Mouse (Mus musculus) forebrain, embryonic 15.5 days (tissue): ENCODE data around the gene Dpysl5. TPM values are rescaled to one million over a fixed set of nuclear protein-coding genes. Genes with fewer than 3 reads are reported as not detected.

ENCODE experiments used
- ATAC-seq: fragments of 200-750 bp; cut with Nextera tagmentation; replicated peaks from 2 replicates; pipeline ENCODE4 v1.8.0; 2017; ENCODE audit warnings: mild to moderate bottlenecking, moderate TSS enrichment, moderate library complexity
- H3K27ac ChIP-seq: fragments of 300-500 bp; sonication (generic); replicated peaks from 2 replicates; pipeline ENCODE4 v1.5.1; 2015; ENCODE audit warnings: mild to moderate bottlenecking, inconsistent platforms
- H3K27me3 ChIP-seq: fragments of 300-500 bp; sonication (generic); 2 replicates; pipeline ENCODE4 v1.6.1; 2015; ENCODE audit warnings: inconsistent platforms
- H3K36me3 ChIP-seq: fragments of 300-500 bp; sonication (generic); 2 replicates; pipeline ENCODE4 v1.6.1; 2015; ENCODE audit warnings: mild to moderate bottlenecking, inconsistent platforms
- H3K4me1 ChIP-seq: fragments of 300-500 bp; sonication (generic); 2 replicates; pipeline ENCODE4 v1.6.1; 2015; ENCODE audit warnings: inconsistent platforms
- H3K4me2 ChIP-seq: fragments of 300-500 bp; sonication (generic); replicated peaks from 2 replicates; pipeline ENCODE4 v1.6.1; 2015; ENCODE audit warnings: mild to moderate bottlenecking, inconsistent platforms
- H3K4me3 ChIP-seq: fragments of 300-500 bp; sonication (generic); 2 replicates; pipeline ENCODE4 v1.5.1; 2015; ENCODE audit warnings: mild to moderate bottlenecking, inconsistent platforms
- H3K9ac ChIP-seq: fragments of 300-500 bp; sonication (generic); replicated peaks from 2 replicates; pipeline ENCODE4 v1.6.1; 2015; ENCODE audit warnings: mild to moderate bottlenecking, inconsistent platforms
- H3K9me3 ChIP-seq: fragments of 300-500 bp; sonication (generic); 2 replicates; pipeline ENCODE4 v1.6.1; 2016; ENCODE audit warnings: inconsistent platforms
- WGBS: fragments of 180-500 bp; shearing (Covaris S2); methylation state at CpG from one replicate; pipeline ENCODE4 v1.1.7; 2015; ENCODE audit warnings: mixed read lengths; 5-methylcytosine and 5-hydroxymethylcytosine counted together
- polyA plus RNA-seq: library from polyadenylated mRNA; unstranded; fragments of >200 nt; fragmentation: Nextera tagmentation; extraction: Ambion mirVana; gene quantifications from 2 replicates; pipeline ENCODE4 v1.2.1, GENCODE M21; 2015

Dpysl5 gene
- polyA plus RNA-seq, 1 experiment from 2014 or later, result 216 TPM

GRCm38 (mm10) chr5:30769075-30769474, 57.7 kb downstream of the Dpysl5 start:
- H3K27me3 ChIP-seq, result no peaks in the 10 kb centered on the region
- 76% methylated on average over 9 of the region's 9 CpGs for WGBS
- no peak overlapping the region for H3K4me3 ChIP-seq
- peak overlapping the region; percentile 79; the same call in 1 of the 2 replicates for H3K27ac ChIP-seq
- no peak overlapping the region for H3K4me2 ChIP-seq
- H3K9ac ChIP-seq, result no peak overlapping the region
- H3K36me3 ChIP-seq, result peaks cover 8% of the 10 kb centered on the region
- ATAC-seq, result peak; percentile 2; the same call in 1 of the 2 replicates
- peaks cover 78% of the 10 kb centered on the region for H3K4me1 ChIP-seq
- no peaks in the 10 kb centered on the region for H3K9me3 ChIP-seq

- Histone ChIP-seq H3K36me3 (peaks cover 30% of the 10 kb centered on the region), H3K9ac (peak overlapping the region; percentile 35), H3K27me3 (no peaks in the 10 kb centered on the region), H3K9me3 (no peaks in the 10 kb centered on the region), H3K4me3 (peak overlapping the region; percentile 26), H3K4me2 (peak overlapping the region; percentile 48), H3K27ac (peak overlapping the region; percentile 84), H3K4me1 (peaks cover 37% of the 10 kb centered on the region)
- 8% methylated on average over 20 of the region's 20 CpGs for WGBS
- ATAC-seq, result peak; percentile 89
Observed at GRCm38 (mm10) chr5:30774601-30775371, 63.4 kb downstream of the Dpysl5 start.

DNA sequence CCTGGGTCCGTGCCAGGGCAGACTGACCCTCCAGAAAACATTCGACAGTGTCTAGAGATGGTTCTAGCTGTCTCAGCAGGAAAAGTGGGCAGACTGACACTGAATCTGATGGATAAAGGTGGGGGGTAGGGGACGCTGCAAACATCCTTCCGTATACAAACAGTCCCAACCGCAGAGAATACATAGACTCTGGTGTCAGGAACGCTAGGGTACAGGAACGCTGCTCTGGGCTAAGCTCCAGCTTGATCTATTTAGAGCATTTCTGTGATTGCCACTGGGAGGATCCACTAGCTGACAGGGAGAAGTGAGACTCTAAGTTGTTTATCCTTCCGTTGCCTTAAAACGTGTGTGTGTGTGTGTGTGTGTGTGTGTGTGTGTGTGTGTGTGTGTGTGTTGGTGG, 69.3 kb downstream of the Dpysl5 start:
- Histone ChIP-seq H3K36me3 (peaks cover 85% of the 10 kb centered on the region), H3K27ac (no peak overlapping the region), H3K4me2 (no peak overlapping the region), H3K4me1 (no peaks in the 10 kb centered on the region), H3K9me3 (no peaks in the 10 kb centered on the region), H3K9ac (no peak overlapping the region), H3K27me3 (no peaks in the 10 kb centered on the region), H3K4me3 (no peak overlapping the region)
- ATAC-seq, result no peak
- WGBS, result 78% methylated on average over 9 of the region's 9 CpGs

DNA sequence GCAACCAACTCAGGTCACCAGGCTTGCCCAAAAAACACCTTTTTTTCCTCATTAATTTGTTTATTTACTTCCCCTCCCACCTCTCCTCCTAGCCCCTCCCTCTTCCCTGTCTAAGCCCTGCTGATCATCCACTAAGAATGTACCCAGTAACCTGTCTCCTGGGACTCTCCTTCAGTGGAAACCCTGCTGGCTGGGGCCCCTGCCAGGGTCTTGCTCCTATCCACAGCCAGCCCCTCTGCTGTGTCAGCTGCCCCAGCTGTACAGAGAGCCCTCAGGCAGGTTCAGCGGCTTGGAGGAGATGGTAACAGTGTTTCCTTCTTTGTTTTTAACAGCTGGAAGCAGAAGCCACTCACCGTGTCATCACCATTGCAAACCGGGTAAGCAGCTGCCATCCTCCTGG, 69.8 kb downstream of the Dpysl5 start:
- H3K9me3 ChIP-seq, result no peaks in the 10 kb centered on the region
- no peak overlapping the region for H3K9ac ChIP-seq
- no peak overlapping the region for H3K4me2 ChIP-seq
- no peak overlapping the region for H3K27ac ChIP-seq
- no peaks in the 10 kb centered on the region for H3K27me3 ChIP-seq
- no peak overlapping the region for H3K4me3 ChIP-seq
- 76% methylated on average over 3 of the region's 3 CpGs for WGBS
- ATAC-seq, result no peak
- peaks cover 88% of the 10 kb centered on the region for H3K36me3 ChIP-seq
- no peaks in the 10 kb centered on the region for H3K4me1 ChIP-seq

GRCm38 (mm10) chr5:30787381-30787780, 76.0 kb downstream of the Dpysl5 start:
- ATAC-seq, result no peak
- Histone ChIP-seq H3K27ac (no peak overlapping the region), H3K4me2 (no peak overlapping the region), H3K4me3 (no peak overlapping the region), H3K36me3 (peaks cover 92% of the 10 kb centered on the region), H3K4me1 (no peaks in the 10 kb centered on the region), H3K9ac (no peak overlapping the region), H3K27me3 (no peaks in the 10 kb centered on the region), H3K9me3 (no peaks in the 10 kb centered on the region)
- 90% methylated on average over 5 of the region's 5 CpGs for WGBS

- H3K9me3 ChIP-seq, result no peaks in the 10 kb centered on the region
- no peaks in the 10 kb centered on the region for H3K4me1 ChIP-seq
- peaks cover 90% of the 10 kb centered on the region for H3K36me3 ChIP-seq
- no peaks in the 10 kb centered on the region for H3K27me3 ChIP-seq
- no peak overlapping the region for H3K27ac ChIP-seq
- H3K4me2 ChIP-seq, result no peak overlapping the region
- no peak overlapping the region for H3K4me3 ChIP-seq
- no peak for ATAC-seq
- 64% methylated on average over 3 of the region's 3 CpGs for WGBS
- no peak overlapping the region for H3K9ac ChIP-seq
Observed at GRCm38 (mm10) chr5:30790047-30790446, 78.7 kb downstream of the Dpysl5 start.

DNA sequence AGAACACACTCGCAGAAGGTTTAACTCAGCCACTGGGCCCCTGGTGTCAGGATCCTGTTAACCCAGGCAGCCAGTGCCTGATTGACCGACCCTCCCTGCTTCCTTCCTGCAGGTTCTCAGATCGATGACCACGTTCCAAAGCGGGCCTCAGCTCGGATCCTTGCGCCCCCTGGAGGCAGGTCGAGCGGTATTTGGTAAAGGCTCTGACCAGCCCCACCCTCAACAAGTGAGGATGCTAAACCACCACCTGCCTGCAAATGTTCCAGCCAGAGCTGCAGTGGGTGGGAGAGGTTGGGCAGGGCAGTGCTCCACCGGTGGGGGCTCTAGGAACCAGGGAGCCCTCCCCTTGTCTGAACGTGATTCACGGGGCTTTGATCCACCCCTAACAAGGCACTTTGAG, 84.8 kb downstream of the Dpysl5 start:
- no peak overlapping the region for H3K4me3 ChIP-seq
- peaks cover 75% of the 10 kb centered on the region for H3K36me3 ChIP-seq
- peaks cover 6% of the 10 kb centered on the region; the same call in 1 of the 2 replicates for H3K4me1 ChIP-seq
- H3K4me2 ChIP-seq, result no peak overlapping the region
- no peaks in the 10 kb centered on the region for H3K27me3 ChIP-seq
- 18% methylated on average over 12 of the region's 12 CpGs for WGBS
- no peak overlapping the region for H3K9ac ChIP-seq
- ATAC-seq, result peak; percentile 42
- H3K9me3 ChIP-seq, result no peaks in the 10 kb centered on the region
- H3K27ac ChIP-seq, result no peak overlapping the region

- H3K9me3 ChIP-seq, result no peaks in the 10 kb centered on the region
- no peak overlapping the region for H3K4me3 ChIP-seq
- H3K27ac ChIP-seq, result peak overlapping the region; percentile 7; the same call in 1 of the 2 replicates
- H3K4me2 ChIP-seq, result no peak overlapping the region
- peak; percentile 42; the same call in 1 of the 2 replicates for ATAC-seq
- WGBS, result 50% methylated on average over 7 of the region's 7 CpGs
- no peaks in the 10 kb centered on the region for H3K27me3 ChIP-seq
- peaks cover 62% of the 10 kb centered on the region for H3K36me3 ChIP-seq
- peaks cover 6% of the 10 kb centered on the region; the same call in 1 of the 2 replicates for H3K4me1 ChIP-seq
- H3K9ac ChIP-seq, result no peak overlapping the region
Observed at GRCm38 (mm10) chr5:30797482-30797881, 86.1 kb downstream of the Dpysl5 start.

DNA sequence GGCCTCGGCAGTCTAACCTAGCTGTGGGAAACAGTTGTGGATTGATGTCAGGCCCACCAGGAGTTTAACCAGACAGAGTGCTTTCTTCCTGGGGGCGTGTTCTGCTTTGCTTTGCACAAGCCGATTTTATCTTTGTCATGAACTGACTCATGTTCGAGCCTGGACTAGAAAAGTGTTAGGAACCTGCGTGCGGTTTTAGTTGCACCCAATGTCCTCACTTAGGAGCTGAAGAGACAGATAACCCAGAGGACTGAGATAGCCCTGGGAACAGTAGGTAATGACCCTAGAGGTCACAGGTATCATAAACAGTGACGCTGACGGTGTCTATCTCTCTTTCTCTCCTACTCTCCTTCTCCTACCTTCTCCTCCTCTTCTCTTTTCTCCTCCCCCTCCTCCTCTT, 86.6 kb downstream of the Dpysl5 start:
- Histone ChIP-seq H3K4me3 (no peak overlapping the region), H3K9me3 (no peaks in the 10 kb centered on the region), H3K9ac (no peak overlapping the region), H3K4me1 (peaks cover 6% of the 10 kb centered on the region; the same call in 1 of the 2 replicates), H3K36me3 (peaks cover 59% of the 10 kb centered on the region), H3K27me3 (no peaks in the 10 kb centered on the region), H3K27ac (peak overlapping the region; percentile 7; the same call in 1 of the 2 replicates), H3K4me2 (no peak overlapping the region)
- 84% methylated on average over 8 of the region's 8 CpGs for WGBS
- ATAC-seq, result no peak

- ATAC-seq, result no peak
- Histone ChIP-seq H3K4me1 (peaks cover 6% of the 10 kb centered on the region; the same call in 1 of the 2 replicates), H3K27ac (no peak overlapping the region), H3K36me3 (peaks cover 49% of the 10 kb centered on the region), H3K9me3 (no peaks in the 10 kb centered on the region), H3K4me2 (no peak overlapping the region), H3K4me3 (no peak overlapping the region), H3K27me3 (no peaks in the 10 kb centered on the region), H3K9ac (no peak overlapping the region)
- WGBS, result 93% methylated on average over 6 of the region's 6 CpGs
Observed at GRCm38 (mm10) chr5:30798965-30799364, 87.6 kb downstream of the Dpysl5 start.

GRCm38 (mm10) chr5:30802724-30803467, 91.5 kb downstream of the Dpysl5 start:
- Histone ChIP-seq H3K27ac (no peak overlapping the region), H3K4me1 (no peaks in the 10 kb centered on the region), H3K4me2 (no peak overlapping the region), H3K4me3 (no peak overlapping the region), H3K9ac (no peak overlapping the region), H3K36me3 (peaks cover 12% of the 10 kb centered on the region), H3K9me3 (no peaks in the 10 kb centered on the region), H3K27me3 (no peaks in the 10 kb centered on the region)
- ATAC-seq, result no peak
- 82% methylated on average over 12 of the region's 12 CpGs for WGBS

GRCm38 (mm10) chr5:30806106-30806505, 94.7 kb downstream of the Dpysl5 start:
- no peak overlapping the region for H3K4me3 ChIP-seq
- H3K36me3 ChIP-seq, result no peaks in the 10 kb centered on the region
- no peaks in the 10 kb centered on the region for H3K27me3 ChIP-seq
- WGBS, result 4% methylated on average over 3 of the region's 3 CpGs
- H3K27ac ChIP-seq, result no peak overlapping the region
- H3K4me1 ChIP-seq, result no peaks in the 10 kb centered on the region
- ATAC-seq, result peak; percentile 84
- H3K9ac ChIP-seq, result no peak overlapping the region
- no peaks in the 10 kb centered on the region for H3K9me3 ChIP-seq
- H3K4me2 ChIP-seq, result no peak overlapping the region
